Mouse (Mus musculus): Measurements from ENCODE around the gene St6galnac6. TPM values are rescaled to one million over a fixed set of nuclear protein-coding genes. Genes with fewer than 3 reads are reported as not detected.
A peak's percentile ranks its signal among the peaks of the same experiment; 100 is the strongest.

The St6galnac6 gene
- polyA plus RNA-seq, 1 experiment: 25.7 TPM

- no peaks in the 10 kb centered on the region for H3K4me1 ChIP-seq (ENCODE audit: control insufficient read depth, insufficient read depth, low read length)
- no peak for TF ChIP-seq POLR2A (IDR thresholded peaks at IDR 0.05; ENCODE audit: borderline replicate concordance, control insufficient read depth, low read depth, low read length)
- peak; percentile 93 for TF ChIP-seq CTCF (IDR thresholded peaks at IDR 0.05; ENCODE audit: control insufficient read depth, insufficient read depth, low read length)
- H3K27ac ChIP-seq (ENCODE audit: control insufficient read depth, insufficient read depth, low read depth, low read length, poor library complexity): no peak overlapping the region
- 47% methylated on average over 7 of the region's 7 CpGs for WGBS
- H3K4me3 ChIP-seq (replicated peaks; ENCODE audit: control insufficient read depth, low read depth, low read length): no peak overlapping the region
Observed at GRCm38 (mm10) chr2:32631737-32632394, 32.4 kb downstream of the St6galnac6 start.

DNA sequence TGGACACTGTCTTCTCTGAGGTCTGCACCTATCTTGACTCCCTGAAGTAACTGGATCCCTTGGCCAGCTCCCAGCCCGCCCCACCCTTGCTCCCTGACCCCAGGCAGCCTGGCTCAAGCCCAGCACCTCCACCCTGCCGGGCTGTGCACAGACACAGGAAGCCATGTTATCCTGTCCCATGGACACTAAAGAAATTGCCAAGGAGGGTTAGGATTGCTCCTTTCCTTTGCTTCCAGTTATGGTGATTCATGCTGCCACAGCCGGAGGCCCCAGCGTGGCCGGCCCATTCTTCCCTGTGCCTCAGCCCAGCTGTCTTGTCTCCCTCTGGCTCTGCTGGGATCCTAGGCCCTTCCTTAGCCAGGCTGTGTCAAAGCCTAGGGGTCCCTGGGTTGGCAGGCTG is 34.2 kb downstream of the St6galnac6 start:
- Histone ChIP-seq H3K4me1 (ENCODE audit: control insufficient read depth, insufficient read depth, low read length) (peaks cover 2% of the 10 kb centered on the region; the same call in 1 of the 2 replicates), H3K27ac (ENCODE audit: control insufficient read depth, insufficient read depth, low read depth, low read length, poor library complexity) (no peak overlapping the region), H3K4me3 (replicated peaks; ENCODE audit: control insufficient read depth, low read depth, low read length) (no peak overlapping the region)
- no peak for TF ChIP-seq POLR2A (IDR thresholded peaks at IDR 0.05; ENCODE audit: borderline replicate concordance, control insufficient read depth, low read depth, low read length)
- no peak for TF ChIP-seq CTCF (IDR thresholded peaks at IDR 0.05; ENCODE audit: control insufficient read depth, insufficient read depth, low read length)
- WGBS: 67% methylated on average over 5 of the region's 5 CpGs

DNA sequence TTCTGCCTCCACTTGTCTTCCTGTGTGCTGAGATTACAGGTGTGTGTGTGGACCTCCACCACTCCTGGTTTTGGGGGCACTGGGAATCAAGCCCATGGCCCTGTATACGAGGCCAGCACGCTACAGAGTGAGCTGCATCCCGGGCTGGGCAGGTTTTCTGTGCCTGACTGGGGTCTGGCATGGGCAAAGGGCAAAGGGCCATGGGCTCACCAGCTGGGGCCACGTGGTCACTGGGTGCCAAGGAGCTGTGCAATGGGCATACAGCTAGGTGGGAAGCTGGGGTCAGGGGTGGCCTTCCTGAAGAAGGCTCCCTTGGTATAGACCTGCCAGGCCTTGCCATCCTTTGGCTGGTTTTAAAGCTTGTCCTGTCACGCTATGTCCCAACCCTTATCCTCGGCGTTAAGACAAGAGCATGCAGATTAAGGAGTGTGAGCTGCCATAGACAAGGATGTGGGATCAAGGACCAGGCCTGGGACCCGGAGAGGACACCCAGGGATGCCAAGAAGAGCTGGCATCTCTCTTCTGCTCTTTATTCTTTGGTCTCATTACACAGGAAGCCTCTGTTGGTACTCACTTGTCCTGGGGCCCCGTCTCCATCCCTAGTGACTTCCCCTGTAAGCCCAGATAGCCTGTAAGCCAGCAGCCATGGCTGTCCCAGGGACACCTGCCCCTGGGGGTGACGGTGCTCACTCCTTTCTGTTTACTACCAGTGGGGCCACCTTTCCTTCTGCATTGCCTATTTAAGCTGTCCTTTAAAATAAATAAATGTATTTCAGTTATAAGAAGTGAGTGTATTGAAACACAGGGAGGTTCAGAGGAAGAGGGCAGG is 35.0 kb downstream of the St6galnac6 start:
- TF ChIP-seq CTCF (IDR thresholded peaks at IDR 0.05; ENCODE audit: control insufficient read depth, insufficient read depth, low read length): no peak
- TF ChIP-seq POLR2A (IDR thresholded peaks at IDR 0.05; ENCODE audit: borderline replicate concordance, control insufficient read depth, low read depth, low read length): no peak
- 75% methylated on average over 10 of the region's 10 CpGs for WGBS
- no peak overlapping the region for H3K27ac ChIP-seq (ENCODE audit: control insufficient read depth, insufficient read depth, low read depth, low read length, poor library complexity)
- H3K4me1 ChIP-seq (ENCODE audit: control insufficient read depth, insufficient read depth, low read length): peaks cover 2% of the 10 kb centered on the region; the same call in 1 of the 2 replicates
- no peak overlapping the region for H3K4me3 ChIP-seq (replicated peaks; ENCODE audit: control insufficient read depth, low read depth, low read length)

DNA sequence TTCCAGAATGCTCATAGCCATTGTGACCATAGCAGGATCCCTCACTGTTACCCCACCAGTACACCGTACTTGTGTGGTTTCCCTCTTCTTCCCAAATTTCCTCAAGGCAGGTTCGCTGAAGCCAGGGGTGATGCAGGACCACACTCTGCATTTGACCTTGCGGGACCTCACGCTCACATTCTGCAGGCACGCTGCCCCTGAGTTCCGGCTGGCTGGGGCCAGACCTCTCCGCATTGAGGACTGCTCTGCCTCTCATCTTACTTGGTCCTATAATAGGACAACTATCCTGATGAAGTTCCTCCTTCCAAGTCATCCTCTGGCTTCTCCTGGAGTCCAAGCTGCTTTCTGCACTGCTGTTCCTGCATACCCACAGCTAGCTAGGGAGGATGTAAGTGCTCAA is 37.1 kb downstream of the St6galnac6 start:
- peaks cover 2% of the 10 kb centered on the region; the same call in 1 of the 2 replicates for H3K4me1 ChIP-seq (ENCODE audit: control insufficient read depth, insufficient read depth, low read length)
- TF ChIP-seq POLR2A (IDR thresholded peaks at IDR 0.05; ENCODE audit: borderline replicate concordance, control insufficient read depth, low read depth, low read length) (no peak), CTCF (IDR thresholded peaks at IDR 0.05; ENCODE audit: control insufficient read depth, insufficient read depth, low read length) (no peak)
- H3K27ac ChIP-seq (ENCODE audit: control insufficient read depth, insufficient read depth, low read depth, low read length, poor library complexity): no peak overlapping the region
- no peak overlapping the region for H3K4me3 ChIP-seq (replicated peaks; ENCODE audit: control insufficient read depth, low read depth, low read length)
- 79% methylated on average over 7 of the region's 7 CpGs for WGBS

- H3K4me3 ChIP-seq (replicated peaks; ENCODE audit: control insufficient read depth, low read depth, low read length): no peak overlapping the region
- TF ChIP-seq POLR2A (IDR thresholded peaks at IDR 0.05; ENCODE audit: borderline replicate concordance, control insufficient read depth, low read depth, low read length): peak; percentile 41; the same call in 1 of the 2 replicates
- no peak for TF ChIP-seq CTCF (IDR thresholded peaks at IDR 0.05; ENCODE audit: control insufficient read depth, insufficient read depth, low read length)
- WGBS: 13% methylated on average over 11 of the region's 11 CpGs
- H3K4me1 ChIP-seq (ENCODE audit: control insufficient read depth, insufficient read depth, low read length): peaks cover 2% of the 10 kb centered on the region; the same call in 1 of the 2 replicates
- H3K27ac ChIP-seq (ENCODE audit: control insufficient read depth, insufficient read depth, low read depth, low read length, poor library complexity): peak overlapping the region; percentile 63
Observed at GRCm38 (mm10) chr2:32637778-32638281, 38.3 kb downstream of the St6galnac6 start.

GRCm38 (mm10) chr2:32639632-32640031 is 40.1 kb downstream of the St6galnac6 start:
- WGBS: 10% methylated on average over 1 of the region's 1 CpGs

DNA sequence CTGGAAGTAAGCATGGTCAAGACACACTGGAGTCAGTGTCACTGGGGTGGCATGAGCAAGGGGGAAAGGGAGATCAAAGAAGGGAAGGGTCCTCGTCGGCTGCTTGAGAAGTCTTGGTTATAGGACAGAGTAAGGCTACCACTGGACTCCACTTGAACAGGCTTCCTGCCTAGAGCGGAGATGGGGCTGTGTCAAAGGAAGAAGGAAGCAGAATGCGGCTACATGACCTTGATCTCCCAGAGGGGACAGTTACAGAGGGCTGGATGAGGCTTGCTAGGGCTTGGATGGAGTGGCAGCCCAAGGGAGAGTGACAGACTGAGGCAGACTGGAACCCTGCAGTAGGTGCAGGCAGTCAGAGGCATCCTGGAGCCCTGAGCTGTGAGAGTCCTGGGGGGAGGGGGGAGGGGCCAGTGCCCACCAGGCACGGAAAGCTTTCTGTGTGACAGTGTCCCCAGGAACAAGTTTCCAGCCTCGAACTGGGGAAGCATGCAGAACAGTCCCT is 41.1 kb downstream of the St6galnac6 start:
- 40% methylated on average over 6 of the region's 6 CpGs for WGBS
- Histone ChIP-seq H3K4me3 (replicated peaks; ENCODE audit: control insufficient read depth, low read depth, low read length) (no peak overlapping the region), H3K4me1 (ENCODE audit: control insufficient read depth, insufficient read depth, low read length) (peaks cover 2% of the 10 kb centered on the region; the same call in 1 of the 2 replicates), H3K27ac (ENCODE audit: control insufficient read depth, insufficient read depth, low read depth, low read length, poor library complexity) (no peak overlapping the region)
- TF ChIP-seq CTCF (IDR thresholded peaks at IDR 0.05; ENCODE audit: control insufficient read depth, insufficient read depth, low read length): no peak
- no peak for TF ChIP-seq POLR2A (IDR thresholded peaks at IDR 0.05; ENCODE audit: borderline replicate concordance, control insufficient read depth, low read depth, low read length)

More at GRCm38 (mm10) chr2:32639632-32640031, 40.1 kb downstream of the St6galnac6 start:
- Histone ChIP-seq H3K4me3 (replicated peaks; ENCODE audit: control insufficient read depth, low read depth, low read length) (no peak overlapping the region), H3K4me1 (ENCODE audit: control insufficient read depth, insufficient read depth, low read length) (peaks cover 2% of the 10 kb centered on the region; the same call in 1 of the 2 replicates), H3K27ac (ENCODE audit: control insufficient read depth, insufficient read depth, low read depth, low read length, poor library complexity) (no peak overlapping the region)
- TF ChIP-seq POLR2A (IDR thresholded peaks at IDR 0.05; ENCODE audit: borderline replicate concordance, control insufficient read depth, low read depth, low read length): no peak
- TF ChIP-seq CTCF (IDR thresholded peaks at IDR 0.05; ENCODE audit: control insufficient read depth, insufficient read depth, low read length): no peak

DNA sequence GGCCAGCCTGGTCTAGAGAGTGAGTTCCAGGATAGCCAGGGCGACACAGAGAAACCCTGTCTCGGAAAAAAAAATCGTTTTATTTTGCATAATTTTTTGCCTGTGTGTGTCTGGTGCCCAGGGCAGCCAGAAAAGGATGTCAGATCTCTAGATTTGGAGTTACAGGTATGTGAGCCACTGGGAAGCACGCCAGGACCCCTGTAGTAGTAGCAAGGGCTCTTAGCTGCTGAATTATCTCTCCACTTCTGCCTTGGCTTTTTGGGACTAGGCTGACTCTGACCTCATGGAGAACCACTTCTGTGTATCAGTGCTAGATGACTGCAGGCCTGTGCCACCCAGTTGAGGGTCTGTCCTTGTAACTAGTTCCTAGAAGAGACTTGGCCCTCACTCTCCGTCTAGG is 42.3 kb downstream of the St6galnac6 start:
- TF ChIP-seq POLR2A (IDR thresholded peaks at IDR 0.05; ENCODE audit: borderline replicate concordance, control insufficient read depth, low read depth, low read length) (no peak), CTCF (IDR thresholded peaks at IDR 0.05; ENCODE audit: control insufficient read depth, insufficient read depth, low read length) (no peak)
- Histone ChIP-seq H3K27ac (ENCODE audit: control insufficient read depth, insufficient read depth, low read depth, low read length, poor library complexity) (no peak overlapping the region), H3K4me1 (ENCODE audit: control insufficient read depth, insufficient read depth, low read length) (peaks cover 4% of the 10 kb centered on the region; the same call in 1 of the 2 replicates), H3K4me3 (replicated peaks; ENCODE audit: control insufficient read depth, low read depth, low read length) (no peak overlapping the region)
- 69% methylated on average over 5 of the region's 5 CpGs for WGBS
